ENCODE assay signal across 22 mouse cellular contexts in the genomic region with DNA sequence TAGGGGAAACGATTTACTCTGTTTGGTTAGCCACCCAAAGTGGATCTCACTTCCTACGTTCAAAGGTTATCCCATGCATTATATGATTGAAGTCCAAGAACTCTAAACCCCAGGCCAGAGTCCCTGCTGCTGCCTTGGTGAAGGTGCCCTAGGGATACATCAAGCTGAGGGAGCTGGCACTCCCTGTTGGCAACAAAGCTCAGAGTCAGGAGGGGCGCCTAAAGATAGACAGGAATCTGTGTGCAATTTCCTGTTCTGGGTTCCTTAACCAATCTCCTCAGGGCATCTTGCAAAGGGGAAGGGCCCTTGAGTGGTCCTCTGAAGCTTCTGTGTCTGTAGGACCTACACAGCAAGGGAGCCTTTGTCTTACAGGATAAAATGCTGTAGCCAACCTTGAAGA. TPM values are rescaled to one million over a fixed set of nuclear protein-coding genes. Genes with fewer than 3 reads are reported as not detected.
DNase-seq lines count a peak whose midpoint lies in the region; ATAC-seq and TF ChIP-seq lines count a peak whose summit lies in the region.
"Had no signal": no experiment of that assay in that cellular context is flagged by ENCODE, and none has a peak within 500 bp of the region (broad histone marks: within the 10 kb centered on the region; RNA-seq: fewer than 3 reads in every experiment).

No protein-coding gene starts in this region.

- TF ChIP-seq POLR2A in cerebellum, adult 2 months (IDR thresholded peaks at IDR 0.05; ENCODE audit: borderline replicate concordance, insufficient read depth, low read length) = no peak

- 78% methylated on average over 3 of the region's 3 CpGs for WGBS in heart, embryonic 10.5 days
- WGBS in heart, embryonic 12.5 days = 80% methylated on average over 3 of the region's 3 CpGs
- 78% methylated on average over 3 of the region's 3 CpGs for WGBS in cerebellum, adult 2 months

- H3K36me3 ChIP-seq in heart, embryonic 10.5 days = peaks cover 19% of the 10 kb centered on the region
- H3K36me3 ChIP-seq in heart, embryonic 12.5 days = peaks cover 22% of the 10 kb centered on the region

- no peak for TF ChIP-seq CTCF in cerebellum, adult 2 months (IDR thresholded peaks at IDR 0.05; ENCODE audit: borderline replicate concordance, insufficient read depth, low read depth, low read length)

- H3K9ac ChIP-seq in heart, embryonic 12.5 days = no peak overlapping the region
- H3K9ac ChIP-seq: heart, embryonic 15.5 days; hindbrain, embryonic 15.5 days; liver, embryonic 12.5 days; lung, embryonic 14.5 days; stomach, embryonic 15.5 days had no signal

- no peak overlapping the region for H3K27ac ChIP-seq in heart, embryonic 10.5 days
- H3K27ac ChIP-seq in heart, embryonic 12.5 days (ENCODE audit: poor library complexity, severe bottlenecking) = no peak overlapping the region
- H3K27ac ChIP-seq in cerebellum, adult 2 months (ENCODE audit: insufficient read depth, low read length) = no peak overlapping the region
- H3K27ac ChIP-seq: heart, embryonic 15.5 days; hindbrain, embryonic 15.5 days; liver, embryonic 12.5 days; stomach, embryonic 15.5 days had no signal

- ATAC-seq in heart, embryonic 12.5 days (ENCODE audit: insufficient number of reproducible peaks, low FRiP score) = no peak
- ATAC-seq in common myeloid progenitor, adult 5-6 weeks (replicated peaks; ENCODE audit: low read depth, poor library complexity, severe bottlenecking) = peak; percentile 87
- ATAC-seq in megakaryocyte-erythroid progenitor cell, adult 5-6 weeks (replicated peaks; ENCODE audit: low FRiP score, low TSS enrichment, poor library complexity, severe bottlenecking) = peak; percentile 27
- ATAC-seq: forebrain, embryonic 16.5 days; intestine, embryonic 16.5 days; midbrain, embryonic 16.5 days had no signal

- peak; percentile 41 for DNase-seq in heart, embryonic 10.5 days (ENCODE audit: low spot score)
- DNase-seq in ZHBTc4 (ENCODE audit: low read depth, low spot score) = peak; percentile 17
- no peak for DNase-seq in urinary bladder, adult 2 months (ENCODE audit: low spot score)
- no peak for DNase-seq in cerebellum, adult 2 months
- DNase-seq: adrenal gland, adult 8-10 months; cerebellum, postnatal 14 days; embryo, embryonic 11 days; gastrocnemius, postnatal 10 days; kidney, postnatal 36 days; lung, embryonic 14.5 days; right cerebral cortex, postnatal 25 days; thymus, adult 2 months had no signal

- no peaks in the 10 kb centered on the region for H3K27me3 ChIP-seq in heart, embryonic 10.5 days (ENCODE audit: insufficient read depth, poor library complexity, severe bottlenecking)
- H3K27me3 ChIP-seq in heart, embryonic 12.5 days (replicated peaks) = no peaks in the 10 kb centered on the region
- H3K27me3 ChIP-seq in cerebellum, adult 2 months (ENCODE audit: control insufficient read depth, insufficient read depth, low read length) = no peaks in the 10 kb centered on the region; the same call in 1 of the 2 replicates
- H3K27me3 ChIP-seq: heart, embryonic 15.5 days; hindbrain, embryonic 15.5 days; liver, embryonic 12.5 days; stomach, embryonic 15.5 days had no signal

- no peak overlapping the region for H3K4me2 ChIP-seq in heart, embryonic 12.5 days
- H3K4me2 ChIP-seq: heart, embryonic 15.5 days; hindbrain, embryonic 15.5 days; liver, embryonic 12.5 days; lung, embryonic 14.5 days; stomach, embryonic 15.5 days had no signal

- H3K4me3 ChIP-seq in heart, embryonic 10.5 days = no peak overlapping the region
- H3K4me3 ChIP-seq in heart, embryonic 12.5 days = no peak overlapping the region
- no peak overlapping the region for H3K4me3 ChIP-seq in cerebellum, adult 2 months (replicated peaks; ENCODE audit: insufficient read depth, low read depth, low read length)
- H3K4me3 ChIP-seq: heart, embryonic 15.5 days; hindbrain, embryonic 15.5 days; liver, embryonic 12.5 days; stomach, embryonic 15.5 days had no signal

- no peaks in the 10 kb centered on the region for H3K9me3 ChIP-seq in heart, embryonic 10.5 days
- H3K9me3 ChIP-seq in heart, embryonic 12.5 days (replicated peaks) = no peaks in the 10 kb centered on the region
- H3K9me3 ChIP-seq: heart, embryonic 15.5 days; hindbrain, embryonic 15.5 days; stomach, embryonic 15.5 days had no signal

- H3K4me1 ChIP-seq in heart, embryonic 10.5 days = peaks cover 5% of the 10 kb centered on the region
- H3K4me1 ChIP-seq in heart, embryonic 12.5 days (replicated peaks) = peaks cover 4% of the 10 kb centered on the region; the same call in 1 of the 2 replicates
- peaks cover 5% of the 10 kb centered on the region; the same call in 1 of the 2 replicates for H3K4me1 ChIP-seq in cerebellum, adult 2 months (ENCODE audit: control insufficient read depth, insufficient read depth, low read length)
- H3K4me1 ChIP-seq: hindbrain, embryonic 15.5 days; stomach, embryonic 15.5 days had no signal

RNA-seq across cellular contexts. Expression of a gene that starts 22.0 kb away (rescaled TPM):
- polyA plus RNA-seq in heart, embryonic 10.5 days (2016; fragmentation: Nextera tagmentation; extraction: Ambion mirVana) = 27.8 and 30.1 TPM in 2 replicates
- 41.3 and 42.8 TPM in 2 replicates for polyA plus RNA-seq in heart, embryonic 12.5 days (2016; fragmentation: Nextera tagmentation; extraction: Ambion mirVana)
- total RNA-seq in common myeloid progenitor, adult 5-6 weeks (2017) = 47.3 and 76.9 TPM in 2 replicates
- 23.4 and 35.5 TPM in 2 replicates for total RNA-seq in megakaryocyte-erythroid progenitor cell, adult 5-6 weeks (2014; fragmentation: Nextera tagmentation)
- total RNA-seq in megakaryocyte-erythroid progenitor cell, adult 5-6 weeks (2017) = 61.9 and 94.2 TPM in 2 replicates
- 291 and 304 TPM in 2 replicates for polyA plus RNA-seq in urinary bladder, adult 2 months (2012; rRNA removed)
- polyA plus RNA-seq in cerebellum, adult 2 months (2012; rRNA removed) = 10.5 and 11.0 TPM in 2 replicates

Comparison
In these comparisons a context has a peak if more than half of its experiments do, and no peak if none do; other contexts are left out.
1. DNase-seq: peak in heart, embryonic 10.5 days (single experiment) and ZHBTc4 (single experiment); none in urinary bladder, adult 2 months (single experiment) and cerebellum, adult 2 months (0 of 2).